Mouse (Mus musculus) megakaryocyte progenitor cell, adult 5-6 weeks (primary cell): ENCODE results near the gene Speer4e. TPM values are rescaled to one million over a fixed set of nuclear protein-coding genes. Genes with fewer than 3 reads are reported as not detected.
"Not testable (repeated sequence)": the region's sequence is repeated elsewhere in the genome, so short reads cannot be mapped to it uniquely, and the experiment has no call there.

Experiments used
- ATAC-seq: replicated peaks from 2 replicates; pipeline ENCODE4 v1.8.0; 2016; ENCODE audit warnings: mild to moderate bottlenecking, moderate TSS enrichment, inconsistent platforms; ENCODE audit not compliant: poor library complexity
- total RNA-seq, 2 experiments: library from RNA; stranded (forward) in 1 of 2; stranded (reverse) in 1 of 2; fragments of 157-497, 149-512 nt in 1 of 2; fragments of 200-1000 nt in 1 of 2; gene quantifications; 2 replicates each; pipeline versions ENCODE4 v1.2.3 to v1.2.4; 2015 to 2017

Speer4e gene
- not detected in 2 replicates for total RNA-seq (2015)
- not detected in 2 replicates for total RNA-seq (2017)

- not testable (repeated sequence) for ATAC-seq
Measured at GRCm38 (mm10) chr5:14938329-14938728, at the start of gene Speer4e. Gene Speer4e, minus strand, starts transcription at chr5:14938429.

GRCm38 (mm10) chr5:14986649-14987387 is 48.6 kb upstream of the Speer4e start:
- not testable (repeated sequence) for ATAC-seq

- not testable (repeated sequence) for ATAC-seq
Measured at GRCm38 (mm10) chr5:14978835-14979234, 40.6 kb upstream of the Speer4e start, which contains the start of gene Gm10354. Gene Gm10354, minus strand, starts transcription at chr5:14978935.

GRCm38 (mm10) chr5:14977368-14977767 is 39.1 kb upstream of the Speer4e start:
- ATAC-seq: not testable (repeated sequence)

GRCm38 (mm10) chr5:14975294-14975693 is 37.1 kb upstream of the Speer4e start:
- ATAC-seq: not testable (repeated sequence)

- not testable (repeated sequence) for ATAC-seq
Measured at GRCm38 (mm10) chr5:14972841-14973240, 34.6 kb upstream of the Speer4e start.

- ATAC-seq: not testable (repeated sequence)
Measured at GRCm38 (mm10) chr5:14963821-14964220, 25.6 kb upstream of the Speer4e start.

- not testable (repeated sequence) for ATAC-seq
Measured at GRCm38 (mm10) chr5:14961502-14961901, 23.3 kb upstream of the Speer4e start.

GRCm38 (mm10) chr5:14955928-14956706 is 17.9 kb upstream of the Speer4e start:
- not testable (repeated sequence) for ATAC-seq

GRCm38 (mm10) chr5:14953587-14953986 is 15.4 kb upstream of the Speer4e start:
- ATAC-seq: not testable (repeated sequence)

GRCm38 (mm10) chr5:14952749-14953148 is 14.5 kb upstream of the Speer4e start:
- not testable (repeated sequence) for ATAC-seq

- not testable (repeated sequence) for ATAC-seq
Measured at GRCm38 (mm10) chr5:14951822-14952221, 13.6 kb upstream of the Speer4e start.

GRCm38 (mm10) chr5:14947482-14948198 is 9.4 kb upstream of the Speer4e start:
- ATAC-seq: not testable (repeated sequence)

GRCm38 (mm10) chr5:14945524-14945923 is 7.3 kb upstream of the Speer4e start:
- ATAC-seq: not testable (repeated sequence)

GRCm38 (mm10) chr5:14941043-14941442 is 2.8 kb upstream of the Speer4e start:
- not testable (repeated sequence) for ATAC-seq

GRCm38 (mm10) chr5:14933721-14934120 is 4.5 kb downstream of the Speer4e start:
- not testable (repeated sequence) for ATAC-seq

GRCm38 (mm10) chr5:14927047-14927446 is 11.2 kb downstream of the Speer4e start:
- ATAC-seq: not testable (repeated sequence)

- ATAC-seq: not testable (repeated sequence)
Measured at GRCm38 (mm10) chr5:14914799-14915198, 23.4 kb downstream of the Speer4e start, which contains the start of gene Gm9758. Gene Gm9758, minus strand, starts transcription at chr5:14914899.

GRCm38 (mm10) chr5:14914361-14914760 is 23.9 kb downstream of the Speer4e start:
- ATAC-seq: not testable (repeated sequence)

- ATAC-seq: not testable (repeated sequence)
Measured at GRCm38 (mm10) chr5:14903539-14903938, 34.7 kb downstream of the Speer4e start.

GRCm38 (mm10) chr5:14892242-14892641 is 46.0 kb downstream of the Speer4e start:
- no peak for ATAC-seq
